Mouse (Mus musculus): Measurements from ENCODE around the gene Alkbh1. TPM values are rescaled to one million over a fixed set of nuclear protein-coding genes. Genes with fewer than 3 reads are reported as not detected.

Gene Alkbh1
- polyA plus RNA-seq, 1 experiment = 11.2 TPM

DNA sequence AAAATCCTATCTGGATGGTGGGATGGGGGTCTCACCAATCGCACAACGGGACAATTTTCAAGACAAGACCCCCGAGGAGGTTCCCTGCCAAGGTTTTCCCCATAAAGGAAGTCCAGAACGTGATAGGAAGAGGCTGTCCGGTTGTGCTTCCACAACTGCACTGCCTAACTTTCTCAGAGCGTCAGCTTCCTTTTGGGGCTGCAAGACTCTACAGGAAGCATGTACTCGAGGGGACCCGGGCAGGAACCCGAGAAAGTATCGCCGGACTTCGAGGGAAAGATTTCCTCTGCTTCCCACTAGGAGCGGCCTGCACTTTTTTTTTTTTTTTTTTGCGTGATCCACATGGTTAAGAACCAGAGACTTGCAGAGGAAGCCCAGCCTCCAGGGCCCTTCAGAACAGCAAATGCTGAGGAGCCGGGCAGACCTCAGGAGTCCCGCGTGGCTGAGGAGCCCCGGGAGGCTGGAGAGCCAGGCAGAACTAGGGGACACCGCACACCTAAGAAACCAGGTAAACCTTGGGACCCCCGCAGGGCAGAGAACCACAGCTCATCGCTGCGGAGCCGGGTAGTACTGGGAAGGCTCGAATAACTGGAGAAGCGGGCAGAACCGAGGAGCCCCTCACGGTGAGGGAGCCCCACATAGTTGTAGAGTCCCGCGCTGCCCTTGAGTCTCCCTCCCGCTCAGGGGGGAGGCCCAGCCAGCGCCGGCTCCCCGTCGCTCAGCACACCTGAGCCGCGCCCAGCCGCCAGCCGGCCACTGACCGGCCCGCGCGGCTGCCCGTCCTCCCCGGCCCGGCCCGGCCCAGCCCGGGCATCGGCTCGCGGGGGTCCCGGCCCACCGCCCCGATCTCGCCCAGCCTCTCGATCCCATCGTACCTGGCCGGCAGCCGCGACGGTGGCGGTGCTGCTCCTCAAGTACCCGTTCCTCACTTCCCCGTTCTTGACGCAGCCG lies 56.4 kb downstream of the Alkbh1 start:
- Histone ChIP-seq H3K4me1 (ENCODE audit: control insufficient read depth, insufficient read depth, low read length) (peaks cover 33% of the 10 kb centered on the region), H3K27ac (ENCODE audit: insufficient read depth, low read depth, low read length) (peak overlapping the region; percentile 80), H3K4me3 (ENCODE audit: insufficient read depth, low read length) (peak overlapping the region; percentile 92)
- TF ChIP-seq POLR2A (IDR thresholded peaks at IDR 0.05; ENCODE audit: borderline replicate concordance, low read depth, low read length) (no peak), CTCF (IDR thresholded peaks at IDR 0.05; ENCODE audit: low read depth, low read length) (no peak)

DNA sequence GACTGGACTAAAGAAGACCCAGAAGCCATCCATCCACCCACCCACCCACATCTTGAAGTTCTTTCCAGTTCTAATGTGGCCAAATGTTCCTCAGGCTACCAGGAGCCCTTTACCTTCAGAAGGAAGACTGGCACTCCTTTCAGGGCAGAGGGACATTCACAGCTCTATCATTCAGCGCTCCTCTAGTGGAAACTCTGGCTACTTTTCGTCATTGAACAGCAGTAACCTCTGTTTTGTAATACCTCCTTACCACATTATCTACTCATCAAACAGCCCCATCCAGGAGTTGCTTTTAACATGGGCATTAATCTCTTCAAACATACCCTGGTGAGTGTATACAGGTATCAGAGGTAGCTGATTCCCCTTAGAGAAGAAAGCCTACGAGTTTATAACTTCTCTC lies 58.8 kb downstream of the Alkbh1 start:
- Histone ChIP-seq H3K27ac (ENCODE audit: insufficient read depth, low read depth, low read length) (no peak overlapping the region), H3K4me1 (ENCODE audit: control insufficient read depth, insufficient read depth, low read length) (peaks cover 25% of the 10 kb centered on the region), H3K4me3 (ENCODE audit: insufficient read depth, low read length) (no peak overlapping the region)
- TF ChIP-seq CTCF (IDR thresholded peaks at IDR 0.05; ENCODE audit: low read depth, low read length) (no peak), POLR2A (IDR thresholded peaks at IDR 0.05; ENCODE audit: borderline replicate concordance, low read depth, low read length) (no peak)

DNA sequence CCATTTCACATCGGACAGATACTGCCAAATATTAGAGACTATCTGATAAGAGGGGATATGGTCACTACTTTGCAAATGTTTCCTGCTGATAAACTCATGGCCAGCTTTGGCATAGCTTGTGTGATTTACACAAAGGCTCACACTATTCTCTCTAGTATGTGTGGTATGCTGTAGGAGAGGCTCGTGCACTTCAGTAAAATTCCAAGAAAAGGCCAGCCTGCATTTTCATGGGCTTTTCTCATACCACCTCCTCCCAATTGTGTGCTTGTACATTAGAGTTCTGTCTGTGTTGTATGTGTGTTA lies 62.5 kb downstream of the Alkbh1 start:
- Histone ChIP-seq H3K4me1 (ENCODE audit: control insufficient read depth, insufficient read depth, low read length) (peaks cover 29% of the 10 kb centered on the region), H3K27ac (ENCODE audit: insufficient read depth, low read depth, low read length) (no peak overlapping the region)

DNA sequence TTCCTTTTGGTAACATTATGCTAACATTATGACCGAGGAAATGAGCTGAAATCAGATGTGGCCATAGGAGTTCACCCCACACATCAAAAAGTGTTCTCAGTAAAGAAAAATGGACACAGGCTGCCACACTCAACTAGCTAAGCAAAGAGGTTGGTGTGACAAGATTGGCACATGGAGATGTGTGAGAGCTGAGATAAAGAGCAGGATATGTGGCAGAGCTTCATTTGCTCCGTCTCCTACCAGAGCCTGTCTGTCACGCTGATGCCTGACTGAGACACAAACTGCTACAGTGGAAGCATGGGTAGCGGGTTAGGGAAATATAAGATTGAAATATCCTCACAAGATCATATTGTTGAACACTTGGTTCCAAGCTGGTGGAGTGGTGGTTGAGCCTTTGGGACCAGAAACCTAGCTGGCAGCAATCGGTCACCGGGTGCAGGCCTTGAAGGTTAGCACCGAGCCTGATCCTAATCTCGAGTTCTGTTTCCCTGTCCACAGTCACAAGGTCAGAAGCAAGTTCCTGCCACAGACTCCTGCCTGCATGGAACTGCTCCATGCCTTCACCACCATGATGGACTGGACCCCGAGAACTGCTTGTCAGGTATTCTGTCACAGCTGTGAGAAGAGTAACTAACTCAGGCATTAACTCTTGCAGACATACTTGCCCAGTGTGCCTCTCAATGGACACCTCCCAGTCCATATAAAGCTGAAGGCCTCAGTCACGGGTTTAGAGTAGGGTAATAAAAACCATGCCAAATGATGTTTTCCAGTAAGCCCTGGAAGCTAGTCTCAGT lies 63.0 kb downstream of the Alkbh1 start:
- TF ChIP-seq CTCF (IDR thresholded peaks at IDR 0.05; ENCODE audit: low read depth, low read length) = no peak
- H3K27ac ChIP-seq (ENCODE audit: insufficient read depth, low read depth, low read length) = no peak overlapping the region
- H3K4me1 ChIP-seq (ENCODE audit: control insufficient read depth, insufficient read depth, low read length) = peaks cover 28% of the 10 kb centered on the region
- H3K4me3 ChIP-seq (ENCODE audit: insufficient read depth, low read length) = no peak overlapping the region

More for the DNA sequence above, 62.5 kb downstream of the Alkbh1 start:
- no peak overlapping the region for H3K4me3 ChIP-seq (ENCODE audit: insufficient read depth, low read length)
- TF ChIP-seq POLR2A (IDR thresholded peaks at IDR 0.05; ENCODE audit: borderline replicate concordance, low read depth, low read length) = no peak
- no peak for TF ChIP-seq CTCF (IDR thresholded peaks at IDR 0.05; ENCODE audit: low read depth, low read length)

DNA sequence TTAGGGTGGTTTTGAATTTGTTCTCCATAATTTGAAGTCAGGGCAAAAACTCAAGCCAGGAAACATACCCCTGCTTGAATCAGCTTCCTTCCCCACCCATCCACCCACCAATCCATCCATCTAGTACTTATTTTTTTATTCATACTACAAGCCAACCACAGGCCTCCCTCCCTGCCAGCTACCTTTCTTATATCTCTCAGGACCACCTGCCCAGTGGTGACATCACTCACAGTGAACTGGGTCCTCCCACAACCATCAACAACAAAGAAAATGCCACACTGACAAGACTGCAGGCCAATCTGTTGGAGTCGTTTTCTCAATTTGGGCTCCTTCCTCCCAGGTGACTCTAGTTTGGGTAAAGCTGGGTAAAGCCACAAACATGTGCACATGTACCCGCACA lies 64.3 kb downstream of the Alkbh1 start:
- Histone ChIP-seq H3K27ac (ENCODE audit: insufficient read depth, low read depth, low read length) (no peak overlapping the region), H3K4me1 (ENCODE audit: control insufficient read depth, insufficient read depth, low read length) (peaks cover 28% of the 10 kb centered on the region), H3K4me3 (ENCODE audit: insufficient read depth, low read length) (no peak overlapping the region)
- TF ChIP-seq CTCF (IDR thresholded peaks at IDR 0.05; ENCODE audit: low read depth, low read length) = no peak
- TF ChIP-seq POLR2A (IDR thresholded peaks at IDR 0.05; ENCODE audit: borderline replicate concordance, low read depth, low read length) = no peak

Other genes starting within 250 kb of the Alkbh1 start
- gene Samd15, start 244.3 kb downstream of the Alkbh1 start, polyA plus RNA-seq (2012; ENCODE audit: insufficient read depth, insufficient read length, missing spikeins) = 1.3 TPM in 1 of 2 replicates, not detected in the other
- 8.9 and 9.7 TPM in 2 replicates for gene Tmed8, start 243.6 kb downstream of the Alkbh1 start, polyA plus RNA-seq (2012; ENCODE audit: insufficient read depth, insufficient read length, missing spikeins)
- 1.0 TPM in 1 of 2 replicates, not detected in the other for gene Noxred1, start 205.3 kb downstream of the Alkbh1 start, polyA plus RNA-seq (2012; ENCODE audit: insufficient read depth, insufficient read length, missing spikeins)
- 87.0 and 97.7 TPM in 2 replicates for gene Vipas39, start 177.8 kb downstream of the Alkbh1 start, polyA plus RNA-seq (2012; ENCODE audit: insufficient read depth, insufficient read length, missing spikeins)
- 117 and 124 TPM in 2 replicates for gene Ahsa1, start 177.5 kb downstream of the Alkbh1 start, polyA plus RNA-seq (2012; ENCODE audit: insufficient read depth, insufficient read length, missing spikeins)
- not detected in 2 replicates for gene Ism2, start 144.3 kb downstream of the Alkbh1 start, polyA plus RNA-seq (2012; ENCODE audit: insufficient read depth, insufficient read length, missing spikeins)
- 134 and 139 TPM in 2 replicates for gene Sptlc2, start 55.7 kb downstream of the Alkbh1 start, polyA plus RNA-seq (2012; ENCODE audit: insufficient read depth, insufficient read length, missing spikeins)
- 150 and 162 TPM in 2 replicates for gene Slirp, start 121 bp downstream of the Alkbh1 start, polyA plus RNA-seq (2012; ENCODE audit: insufficient read depth, insufficient read length, missing spikeins)
- gene Snw1, start 28.3 kb upstream of the Alkbh1 start, polyA plus RNA-seq (2012; ENCODE audit: insufficient read depth, insufficient read length, missing spikeins) = 83.4 and 83.5 TPM in 2 replicates
- gene Gm5788, start 50.7 kb upstream of the Alkbh1 start, polyA plus RNA-seq (2012; ENCODE audit: insufficient read depth, insufficient read length, missing spikeins) = not detected in 2 replicates
- gene Gm8300, start 70.3 kb upstream of the Alkbh1 start, polyA plus RNA-seq (2012; ENCODE audit: insufficient read depth, insufficient read length, missing spikeins) = not detected in 2 replicates
- not detected in 2 replicates for gene Oog1, start 158.7 kb upstream of the Alkbh1 start, polyA plus RNA-seq (2012; ENCODE audit: insufficient read depth, insufficient read length, missing spikeins)
- not detected in 2 replicates for gene Gm4027, start 174.9 kb upstream of the Alkbh1 start, polyA plus RNA-seq (2012; ENCODE audit: insufficient read depth, insufficient read length, missing spikeins)
- gene Gm16381, start 200.6 kb upstream of the Alkbh1 start, polyA plus RNA-seq (2012; ENCODE audit: insufficient read depth, insufficient read length, missing spikeins) = not detected in 2 replicates